Mouse (Mus musculus) adrenal gland, postnatal 25 days (tissue): ENCODE data around the gene Nek9. TPM values are rescaled to one million over a fixed set of nuclear protein-coding genes. Genes with fewer than 3 reads are reported as not detected.
"Not testable (repeated sequence)": the region's sequence is repeated elsewhere in the genome, so short reads cannot be mapped to it uniquely, and the experiment has no call there.

ENCODE experiments used
- DNase-seq: peaks from one replicate; pipeline ENCODE4 v3.0.0; 2021; ENCODE audit warnings: mixed read lengths
- total RNA-seq: library from RNA; stranded (reverse); gene quantifications from 2 replicates; pipeline ENCODE4 v1.2.3, GENCODE M21; 2021

Nek9 gene
- total RNA-seq, 1 experiment from 2014 or later, result 94.0 TPM

DNA sequence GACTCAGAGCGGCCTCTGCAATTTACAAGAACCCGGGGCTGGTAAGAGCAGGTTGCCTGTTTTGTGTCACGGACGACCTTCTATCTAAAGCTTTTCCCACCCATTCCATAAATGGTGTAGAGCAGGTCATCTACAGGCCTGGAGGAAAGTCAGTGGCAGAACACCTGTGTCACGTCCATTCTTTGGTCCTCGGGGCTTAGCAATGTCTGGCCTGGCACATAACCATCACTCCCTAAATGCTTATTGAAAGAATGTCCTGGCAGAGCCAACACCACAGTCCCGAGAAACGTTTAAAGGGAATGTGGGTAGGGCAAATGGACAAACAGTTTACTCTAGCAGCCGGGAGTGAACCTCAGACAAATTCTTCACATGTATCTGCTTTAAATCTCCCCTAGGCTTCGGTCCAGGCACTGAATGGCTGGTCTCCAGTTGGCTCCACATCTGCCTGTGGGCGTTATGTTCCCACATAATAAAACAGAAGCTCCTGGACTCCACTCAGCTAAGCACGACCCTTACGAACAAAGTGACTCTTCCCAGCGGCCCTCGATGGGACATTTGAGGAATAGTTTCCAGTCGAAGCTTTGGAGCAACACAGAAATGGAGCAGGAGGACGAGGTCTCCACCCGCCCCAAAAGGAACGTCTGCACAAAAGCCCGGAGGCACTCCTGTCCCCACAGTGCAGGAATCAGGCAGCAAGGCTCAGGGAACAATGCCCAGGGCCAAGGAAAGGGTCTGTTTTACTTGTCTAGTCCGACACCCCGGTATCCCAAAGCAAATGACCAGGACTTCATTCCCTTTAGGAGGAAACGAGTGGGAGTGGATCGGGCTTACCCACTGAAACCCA lies 49.8 kb downstream of the Nek9 start:
- DNase-seq, result no peak

DNA sequence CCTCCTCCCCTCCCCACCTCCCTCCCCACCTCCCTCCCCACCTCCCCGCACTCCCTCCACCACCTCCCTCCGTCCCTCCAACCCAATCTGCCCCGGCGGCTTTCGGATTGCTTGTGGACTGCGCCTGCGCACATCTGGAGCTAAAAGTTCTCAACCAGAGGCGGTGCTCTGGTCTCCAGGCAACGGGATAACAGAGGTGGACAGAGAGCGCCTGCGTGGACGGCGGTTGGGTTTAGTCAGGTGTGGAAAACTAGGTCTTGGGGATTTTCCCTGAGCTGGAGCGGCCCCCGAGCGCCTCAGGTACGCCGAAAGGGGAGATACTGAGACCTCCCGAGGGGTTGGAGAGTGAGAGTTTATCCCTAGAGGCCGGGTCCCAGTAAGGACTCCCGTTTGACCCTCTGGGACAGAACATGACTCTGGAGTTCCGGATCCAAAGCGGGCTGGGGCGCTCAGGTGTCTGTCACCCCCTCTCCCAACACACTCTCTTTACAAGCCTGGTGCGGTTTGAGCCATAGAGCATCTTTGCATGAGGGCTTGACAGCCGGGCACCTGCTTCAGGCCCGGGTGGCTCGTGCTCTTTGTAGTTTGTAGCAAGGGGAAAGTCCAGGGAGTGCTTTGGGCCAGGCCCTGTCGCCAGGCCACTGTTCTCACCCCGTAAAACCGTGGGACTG lies 50.5 kb downstream of the Nek9 start, which contains the start of gene Zc2hc1c:
Zc2hc1c (plus strand) TSS at position 106 of the 671 bp plus-strand sequence.
- peak; percentile 89 for DNase-seq

DNA sequence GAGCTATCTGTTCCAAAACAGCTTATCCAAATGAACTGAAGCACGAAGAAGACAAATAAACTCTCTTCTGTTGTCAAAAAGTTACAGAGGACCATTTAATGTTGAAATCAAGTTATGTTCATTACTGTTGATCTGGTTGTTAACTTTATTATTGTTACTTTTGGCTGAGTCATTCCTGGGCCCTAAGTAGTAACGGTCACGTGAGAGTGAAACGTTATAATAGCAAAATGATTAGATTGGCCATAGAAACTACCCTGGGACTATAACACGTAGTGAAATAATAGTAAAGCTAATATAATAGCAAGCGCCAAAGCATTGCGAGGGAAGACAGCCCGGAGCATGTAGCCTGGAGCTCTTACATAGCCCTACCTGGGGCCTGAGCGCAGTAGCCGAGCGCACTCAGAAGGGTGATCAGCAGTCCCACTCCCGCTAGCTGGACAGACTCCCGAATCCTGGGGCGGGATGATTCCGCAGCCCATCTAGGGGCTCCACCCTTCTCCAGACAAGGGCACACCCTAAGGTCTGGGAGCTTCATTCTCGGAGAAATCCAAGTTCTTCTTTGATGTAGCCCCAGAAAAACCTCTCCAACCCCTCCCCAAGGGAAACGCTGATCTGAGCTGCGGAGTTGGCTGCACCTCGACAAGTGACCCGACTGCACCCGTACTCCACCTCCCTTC lies 51.2 kb downstream of the Nek9 start, which contains the start of gene Acyp1:
Acyp1 (minus strand) TSS at position 630 of the 677 bp plus-strand sequence.
- peak; percentile 44 for DNase-seq

DNA sequence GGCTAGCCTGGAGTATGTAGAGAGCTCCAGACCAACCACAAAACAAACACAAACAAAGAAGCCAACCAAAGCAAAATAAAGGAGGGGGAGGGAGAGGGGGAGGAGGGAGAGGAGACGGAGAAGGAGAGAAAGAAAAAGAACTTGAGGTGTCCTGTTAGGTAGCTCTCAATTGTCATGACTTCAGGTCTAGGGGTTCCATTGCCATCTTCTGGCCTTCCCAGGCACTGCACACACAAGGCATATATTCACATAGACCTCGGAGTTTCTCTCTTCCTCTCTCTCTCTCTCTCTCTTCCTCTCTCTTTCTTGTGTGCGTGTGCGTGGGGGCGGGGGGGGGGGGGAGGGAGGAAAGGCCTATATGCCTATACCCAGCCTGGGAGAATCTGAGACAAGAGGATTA lies 52.2 kb downstream of the Nek9 start:
- DNase-seq, result no peak

DNA sequence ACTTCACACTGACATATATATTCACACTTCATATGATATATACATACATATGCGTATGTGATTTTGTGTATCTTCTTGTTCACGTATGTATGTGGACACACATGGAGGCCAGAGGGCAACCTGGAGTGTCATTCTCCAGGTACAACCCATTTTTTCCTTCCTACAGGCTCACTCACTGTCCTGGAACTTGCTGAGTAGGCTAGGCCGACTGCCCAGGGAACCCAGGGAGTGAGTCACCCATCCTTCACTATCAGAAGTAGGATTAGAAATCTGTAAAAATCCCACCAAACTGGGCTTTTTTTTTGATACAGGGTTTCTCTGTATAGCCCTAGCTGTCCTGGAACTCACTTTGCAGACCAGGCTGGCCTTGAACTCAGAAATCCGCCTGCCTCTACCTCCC lies 54.2 kb downstream of the Nek9 start:
- DNase-seq, result no peak

DNA sequence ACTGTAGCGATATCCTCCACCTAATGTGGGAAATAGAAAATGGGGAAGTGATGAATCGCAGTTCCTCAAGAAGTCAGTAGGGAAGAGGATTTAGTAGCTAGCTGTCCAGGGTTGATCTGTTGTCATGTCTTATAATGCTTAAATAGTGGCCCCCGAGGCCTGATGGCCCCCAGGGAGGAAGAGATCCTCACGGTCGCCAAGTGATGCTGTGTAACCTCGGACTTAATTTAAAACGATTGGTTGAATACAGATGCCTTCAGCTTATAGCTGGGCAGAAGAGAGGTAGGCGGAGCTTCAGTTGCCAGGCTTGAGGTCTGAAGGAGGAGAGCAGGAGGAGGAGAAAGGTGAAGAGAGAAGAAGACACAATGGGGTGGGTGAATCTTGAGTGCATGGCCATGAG lies 54.8 kb downstream of the Nek9 start:
- no peak for DNase-seq

DNA sequence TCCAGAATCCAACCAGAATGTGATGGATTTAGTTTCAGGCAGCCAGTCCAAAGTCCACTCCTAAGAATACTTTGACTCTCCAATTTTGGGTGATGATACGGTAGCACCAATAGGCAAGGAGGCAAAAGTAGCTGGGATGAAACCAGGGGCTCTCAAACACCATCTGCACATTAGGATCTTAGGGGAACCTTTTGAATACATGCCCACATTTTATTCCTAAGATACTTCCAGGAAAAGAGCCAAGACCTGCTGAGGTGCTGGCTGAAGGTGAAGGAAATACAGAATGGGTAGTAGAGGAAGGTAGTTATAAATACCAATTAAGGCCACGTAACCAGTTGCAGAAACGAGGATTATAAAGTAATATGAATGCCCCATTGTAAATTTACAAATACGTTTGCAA lies 57.4 kb downstream of the Nek9 start:
- not testable (repeated sequence) for DNase-seq

DNA sequence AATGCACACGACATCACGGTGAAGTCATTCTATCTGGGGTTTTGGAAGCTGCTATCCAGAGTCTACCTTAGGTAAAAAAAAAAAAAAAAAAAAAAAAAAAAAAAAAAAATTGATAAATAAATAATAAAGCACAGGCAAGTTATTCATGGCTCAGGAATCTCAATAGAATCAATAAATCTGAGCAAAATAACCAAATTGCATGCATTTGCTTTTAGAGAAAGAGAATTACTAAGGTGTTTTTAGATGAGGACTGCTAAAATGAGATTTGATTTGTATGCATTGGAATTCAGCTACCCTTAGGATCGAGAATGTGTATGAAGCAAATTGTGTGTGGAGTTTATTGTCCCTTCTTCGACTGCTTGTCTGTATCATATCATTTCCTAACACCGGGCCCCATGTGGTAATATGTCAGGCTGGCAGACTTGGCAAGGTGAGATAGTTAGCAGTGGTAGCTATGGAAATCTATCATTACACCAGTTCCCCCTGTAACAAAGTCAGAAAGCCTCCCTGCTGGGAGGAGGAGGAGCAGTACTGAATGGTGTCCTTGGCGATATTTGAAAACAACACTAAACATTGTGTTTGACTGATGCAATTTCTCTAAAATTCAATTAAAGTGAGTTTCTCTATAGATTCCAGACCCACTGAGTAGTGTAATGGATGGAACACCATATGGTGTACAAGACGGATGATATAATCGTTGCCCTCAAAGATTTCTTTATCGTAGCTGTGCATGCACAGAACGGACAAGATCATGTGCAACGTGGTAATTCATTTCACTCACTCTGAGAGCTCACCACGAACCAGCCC lies 58.1 kb downstream of the Nek9 start:
- no peak for DNase-seq

DNA sequence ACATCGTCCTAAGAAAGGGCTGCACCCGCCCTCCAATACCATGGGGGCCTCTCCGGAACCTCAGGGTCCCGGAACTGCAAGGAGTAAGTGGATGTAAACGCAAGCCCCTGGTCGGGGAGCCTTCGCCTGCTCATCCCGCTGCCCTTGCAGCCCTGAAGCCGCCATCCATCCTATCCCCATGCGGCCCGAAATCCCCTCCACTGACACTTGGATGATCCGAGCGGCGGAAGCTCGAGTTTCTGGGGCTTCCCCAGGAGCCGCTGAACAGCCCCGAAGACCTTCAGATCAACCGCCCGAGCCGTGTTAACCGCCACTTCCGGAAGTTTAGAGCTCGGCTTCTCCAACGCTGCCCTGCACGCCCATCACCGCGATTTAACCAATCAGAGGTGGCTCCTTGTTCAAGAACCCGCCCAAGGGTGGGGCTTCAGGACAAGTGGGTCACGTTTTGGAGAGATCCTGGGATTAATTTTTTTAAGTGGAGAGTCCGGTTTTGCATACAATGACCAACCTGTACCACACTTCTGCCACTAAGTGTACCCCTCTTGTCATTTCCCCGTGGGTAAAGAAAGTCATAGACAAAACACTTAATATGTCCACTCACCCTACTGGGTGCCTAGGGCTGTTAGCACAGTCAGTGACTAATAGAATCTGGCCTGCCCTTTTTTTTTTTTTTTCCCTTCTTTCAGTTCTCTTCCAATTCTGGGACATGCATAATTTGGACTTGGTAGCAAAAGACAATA lies 58.9 kb downstream of the Nek9 start:
- peak; percentile 93 for DNase-seq

DNA sequence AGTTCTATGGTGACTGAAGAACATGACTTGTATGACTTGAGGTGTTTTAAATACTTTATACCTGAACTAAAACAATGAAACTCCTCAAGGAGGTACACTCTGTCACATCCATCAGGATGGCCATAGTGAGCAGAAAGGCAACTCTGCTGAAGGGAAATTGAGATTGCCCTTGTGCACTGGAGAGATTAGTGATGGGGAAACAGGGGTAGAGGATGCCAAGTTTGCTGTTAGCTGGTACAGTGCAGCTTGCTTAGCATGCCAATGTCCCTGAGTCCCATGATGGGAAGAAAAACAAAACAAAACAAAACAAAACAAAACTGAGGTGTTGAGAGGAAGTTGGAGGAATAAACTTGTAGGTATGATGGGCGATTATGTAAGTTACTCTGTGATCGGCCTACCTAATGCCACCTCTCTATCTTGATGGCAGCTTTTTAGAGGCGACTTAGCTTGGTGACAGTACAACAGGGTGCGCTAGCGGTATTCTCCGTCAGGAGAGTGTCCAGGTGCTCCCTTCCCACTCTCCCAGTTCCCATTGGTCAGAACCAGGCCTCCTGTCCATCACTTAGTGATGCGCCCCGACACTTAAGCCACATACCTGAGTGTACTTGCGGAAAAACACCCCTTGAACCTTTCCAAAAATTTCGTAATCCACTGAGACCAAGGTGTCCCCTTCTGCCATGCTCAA lies 59.6 kb downstream of the Nek9 start:
- no peak for DNase-seq

DNA sequence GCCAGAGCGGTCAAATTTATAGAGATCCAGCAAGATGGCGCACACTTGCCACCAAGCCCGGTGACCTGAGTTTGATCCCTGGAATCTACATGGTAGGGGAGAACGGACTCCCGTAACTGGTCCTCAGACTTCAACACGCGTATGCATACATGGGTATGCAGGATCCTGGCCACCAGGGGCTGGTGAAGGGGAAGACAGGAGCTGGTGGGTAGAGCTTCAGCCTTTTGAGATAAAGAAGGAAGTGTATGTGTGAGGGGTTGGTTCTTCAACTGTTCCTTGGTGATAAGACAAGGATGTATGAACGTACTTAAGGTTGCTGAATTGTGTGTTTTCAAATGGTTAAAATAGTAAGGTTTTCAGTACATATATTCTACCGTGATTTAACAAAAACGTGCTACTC lies 60.2 kb downstream of the Nek9 start:
- no peak for DNase-seq

DNA sequence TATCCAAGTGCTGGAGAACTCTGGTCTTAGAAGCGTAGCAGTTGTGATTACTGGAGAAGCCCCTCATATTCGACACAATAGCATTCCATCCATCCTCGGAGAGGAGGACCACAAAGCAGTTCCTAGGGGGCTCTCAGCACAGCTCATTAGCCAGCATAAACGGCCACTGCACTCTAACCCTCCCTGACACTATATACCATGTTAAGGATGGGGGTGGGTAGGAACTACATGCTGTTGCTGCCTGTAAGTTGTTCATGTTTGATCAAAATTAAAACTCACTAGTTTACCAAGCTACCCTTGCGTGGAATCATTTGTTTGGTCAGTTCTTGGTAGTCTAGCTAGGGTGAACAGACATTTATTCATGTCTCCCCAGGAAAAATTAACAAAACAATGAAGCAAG lies 62.9 kb downstream of the Nek9 start:
- no peak for DNase-seq

DNA sequence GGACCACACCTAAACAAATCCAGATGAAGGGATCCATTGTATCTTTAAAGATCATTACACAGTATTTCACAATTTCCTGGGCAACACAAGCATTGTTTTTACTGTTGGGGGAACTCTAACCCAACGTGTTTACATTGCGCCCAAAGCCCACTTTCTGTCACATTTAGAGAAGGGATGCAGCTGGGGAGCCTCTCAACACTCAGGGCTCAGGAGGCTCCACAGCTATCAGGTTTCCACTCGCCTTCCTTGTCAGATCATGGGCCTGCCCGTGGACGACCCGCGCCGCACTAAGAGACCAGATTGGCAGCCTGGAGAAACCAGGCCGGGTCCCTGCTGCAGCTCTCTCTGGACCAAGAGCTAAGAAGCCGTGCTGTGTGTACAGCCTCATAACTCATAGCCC lies 65.7 kb downstream of the Nek9 start:
- DNase-seq, result no peak

DNA sequence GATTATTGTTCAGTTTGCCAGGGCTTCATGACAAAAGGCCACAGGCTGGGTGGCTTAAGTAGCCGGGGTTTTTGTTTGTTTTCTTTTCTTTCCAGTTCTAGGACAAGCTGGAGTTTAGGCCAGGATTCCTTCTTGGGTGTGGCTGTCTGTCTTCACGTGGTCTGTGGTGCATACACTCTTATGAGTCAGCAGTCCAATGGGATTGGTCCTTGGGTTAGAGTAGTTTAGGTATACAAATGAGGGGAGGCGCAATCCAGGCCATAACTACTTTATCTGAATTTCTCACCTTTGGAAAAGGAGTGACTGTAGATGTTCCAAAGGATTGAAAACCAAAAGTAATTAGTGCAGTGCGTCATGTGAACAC lies 67.3 kb downstream of the Nek9 start:
- no peak for DNase-seq

DNA sequence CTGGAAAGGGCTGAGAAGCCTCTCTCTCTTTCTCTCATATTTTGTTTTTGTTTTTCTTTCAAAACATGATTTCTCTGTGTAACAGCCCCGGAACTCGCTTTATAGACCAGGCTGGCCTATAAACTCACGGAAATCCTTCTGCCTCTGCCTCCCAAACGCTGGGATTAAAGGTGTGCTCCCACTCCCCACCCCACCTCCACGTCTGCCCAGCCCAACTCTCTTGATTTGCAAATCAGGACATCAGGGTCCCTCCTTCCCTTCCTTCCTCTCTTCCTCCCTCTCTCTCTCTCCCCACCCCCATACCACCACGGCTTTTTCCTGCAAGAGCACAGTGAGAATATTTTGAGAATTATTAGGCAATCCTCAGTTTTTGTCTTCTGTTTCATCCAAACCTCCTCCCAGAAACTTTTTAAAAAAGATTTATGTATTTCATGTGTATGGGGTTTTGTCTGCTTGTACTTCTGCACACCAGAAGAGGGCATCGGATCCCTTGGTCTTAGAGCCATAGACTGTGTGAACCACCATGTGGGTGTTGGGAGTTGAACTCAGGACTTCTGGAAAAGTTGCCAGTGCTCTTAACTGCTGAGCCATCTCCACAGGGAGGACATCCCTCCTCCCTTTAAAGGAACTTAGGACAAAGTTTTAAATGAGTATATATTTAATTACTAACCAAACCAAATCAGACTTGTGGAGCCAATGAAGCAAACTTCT lies 67.9 kb downstream of the Nek9 start:
- no peak for DNase-seq

DNA sequence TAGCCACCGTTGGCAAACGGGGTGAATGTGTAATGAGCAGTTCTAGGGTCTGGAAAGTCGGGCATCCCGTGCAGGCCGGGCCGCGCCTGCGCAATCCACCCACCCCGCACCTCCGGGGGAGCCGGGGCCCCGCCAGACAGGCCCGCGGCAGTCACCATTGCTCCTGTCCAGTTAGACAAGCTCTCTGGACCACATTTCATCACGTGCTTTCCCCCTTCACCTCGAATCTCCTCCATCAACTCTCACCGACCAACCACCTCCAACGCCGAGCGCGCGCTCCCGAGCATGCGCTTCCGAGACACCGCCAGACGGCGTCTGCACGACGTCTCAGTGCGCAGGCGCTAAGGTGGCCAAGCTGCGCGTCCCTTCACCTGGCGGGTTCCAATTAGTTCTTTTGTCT lies 68.8 kb downstream of the Nek9 start, which contains the start of gene Mlh3:
Mlh3 (minus strand) TSS at position 281 of the 400 bp plus-strand sequence.
- peak; percentile 84 for DNase-seq

DNA sequence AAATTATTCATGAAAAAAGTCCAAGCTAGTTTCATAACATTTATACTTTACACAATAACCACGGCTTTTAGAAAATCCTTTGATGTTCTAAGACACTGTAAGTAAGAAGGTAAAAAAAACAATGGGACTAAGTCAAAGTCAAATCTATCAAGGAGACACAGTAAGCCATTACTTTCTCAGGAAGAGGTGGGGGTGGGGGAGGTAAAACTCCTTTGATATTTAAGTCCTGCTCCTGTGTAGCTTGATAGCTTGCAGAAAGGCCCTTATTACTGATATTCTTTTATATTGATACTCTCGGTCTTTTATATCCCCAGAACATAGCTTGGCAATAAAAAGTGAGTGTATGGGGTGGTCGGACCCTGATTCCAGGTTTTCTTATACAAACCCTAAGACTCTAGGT lies 69.3 kb downstream of the Nek9 start:
- no peak for DNase-seq

DNA sequence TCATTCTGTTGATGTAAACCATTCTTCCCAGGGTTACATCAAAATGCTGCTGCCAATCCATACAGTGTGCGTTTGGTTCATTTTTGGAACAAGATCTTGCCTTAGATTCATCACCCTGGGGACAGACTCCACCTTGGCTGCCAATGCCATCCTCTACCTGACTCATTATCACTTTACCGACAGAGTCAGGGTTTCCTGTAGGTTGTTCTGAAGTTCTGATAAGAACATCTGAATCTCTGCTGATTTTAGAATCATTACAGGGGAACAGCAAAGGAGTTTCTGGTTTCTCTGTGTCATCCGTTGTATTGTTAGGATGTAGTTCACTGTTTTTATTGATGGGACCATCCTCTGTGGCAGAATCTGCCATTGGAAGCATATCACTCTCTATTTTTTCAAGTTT lies 72.9 kb downstream of the Nek9 start:
- DNase-seq, result no peak

DNA sequence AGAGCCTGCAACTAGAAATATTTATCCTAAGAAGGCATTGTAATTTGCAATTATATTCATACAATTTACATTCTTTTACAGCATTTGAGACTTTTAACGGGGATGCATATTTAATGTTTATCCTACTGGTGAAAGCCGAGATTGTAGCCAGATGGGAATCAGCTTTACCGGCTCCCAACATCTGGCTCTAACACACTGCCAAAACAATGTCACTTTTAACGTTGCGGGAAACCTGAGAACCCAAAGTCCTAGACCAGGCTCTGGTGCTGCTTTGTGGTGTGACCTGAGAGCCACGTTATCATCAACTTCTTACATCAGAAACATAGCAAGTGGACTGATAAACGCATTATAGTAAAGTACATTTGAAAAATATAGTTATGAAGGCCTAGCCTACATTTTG lies 74.2 kb downstream of the Nek9 start:
- DNase-seq, result no peak

DNA sequence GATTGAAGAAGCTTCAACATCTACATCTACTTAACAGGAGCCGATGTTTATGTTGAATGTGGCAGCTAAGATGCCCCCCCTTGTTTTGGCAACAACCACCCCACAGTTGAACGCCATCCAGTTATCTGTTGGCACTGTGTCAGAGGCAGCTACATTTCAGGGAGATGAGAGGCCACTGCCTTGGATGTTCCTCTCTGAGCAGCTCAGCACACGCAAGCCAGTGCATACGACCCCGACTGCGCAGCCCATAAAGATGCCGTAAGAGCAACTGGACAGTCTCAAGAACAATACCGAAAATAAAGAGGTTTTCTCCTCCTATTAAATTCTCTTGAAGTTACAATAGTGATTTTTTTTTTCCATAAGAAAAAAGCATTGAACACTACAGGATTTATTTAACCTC lies 74.6 kb downstream of the Nek9 start:
- no peak for DNase-seq
